Mouse (Mus musculus) thymus, adult 18-20 months (tissue): ENCODE data around the gene Bin2.
A peak's percentile ranks its signal among the peaks of the same experiment; 100 is the strongest.

Experiments
- DNase-seq, 2 experiments: peaks; one replicate each; pipeline ENCODE4 v3.0.0; 2022; ENCODE audit warnings: mixed read lengths in 2 of 2

Bin2 gene

GRCm38 (mm10) chr15:100669337-100669736, at the start of gene Bin2:
TSS of gene Bin2 (minus strand) at chr15:100669553.
- DNase-seq: peak; percentile 82 to 89

GRCm38 (mm10) chr15:100718572-100718971, 49.2 kb upstream of the Bin2 start:
- DNase-seq: no peak

DNA sequence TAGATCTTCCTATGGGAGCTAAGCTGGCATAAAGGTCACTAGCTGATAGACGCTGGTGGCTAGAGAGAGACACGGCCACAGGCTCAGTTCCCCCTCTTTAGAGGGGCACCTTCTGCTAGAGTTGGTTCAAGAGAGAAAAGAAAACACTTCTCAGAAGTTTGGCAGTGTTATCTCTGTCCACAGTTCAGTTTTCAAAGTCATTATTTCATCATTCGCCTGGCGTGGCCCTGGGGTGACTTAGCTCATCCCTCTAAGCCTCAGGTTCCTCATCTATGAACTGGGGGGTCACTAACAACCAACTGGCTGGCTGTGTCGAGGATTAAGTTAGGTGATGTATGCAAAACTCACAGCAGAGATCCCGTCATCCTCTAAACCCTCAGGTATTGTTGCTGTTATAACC, 48.6 kb upstream of the Bin2 start:
- no peak for DNase-seq

DNA sequence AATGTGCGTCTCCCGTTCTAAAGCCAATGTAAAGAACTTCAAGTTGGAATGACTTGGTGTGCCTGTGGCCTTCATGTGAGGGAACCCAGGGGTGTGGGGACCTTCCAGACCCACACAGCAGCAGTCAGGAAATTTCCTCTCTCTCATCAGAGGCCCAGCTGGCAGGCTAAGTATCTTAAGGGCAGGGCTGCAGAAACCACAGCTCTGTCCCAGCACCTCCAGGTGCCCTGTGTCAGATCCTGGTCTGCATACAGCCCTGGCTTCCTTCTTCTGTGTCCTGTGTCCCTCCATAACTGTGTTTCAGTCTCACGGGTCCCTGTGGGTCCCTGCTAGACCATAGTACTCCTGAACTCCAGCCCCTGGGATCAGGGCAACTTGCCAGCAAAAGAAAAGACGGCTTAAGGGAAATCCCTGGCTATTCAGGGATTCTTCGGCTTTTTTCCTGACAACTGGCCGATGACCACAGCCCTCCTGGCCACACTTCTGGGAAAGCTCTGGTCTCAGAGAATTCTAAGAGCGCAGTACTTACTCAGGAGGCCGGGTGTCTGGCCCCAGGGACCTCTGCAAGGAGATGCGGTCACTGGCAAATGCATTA, 46.1 kb upstream of the Bin2 start:
- DNase-seq: no peak

DNA sequence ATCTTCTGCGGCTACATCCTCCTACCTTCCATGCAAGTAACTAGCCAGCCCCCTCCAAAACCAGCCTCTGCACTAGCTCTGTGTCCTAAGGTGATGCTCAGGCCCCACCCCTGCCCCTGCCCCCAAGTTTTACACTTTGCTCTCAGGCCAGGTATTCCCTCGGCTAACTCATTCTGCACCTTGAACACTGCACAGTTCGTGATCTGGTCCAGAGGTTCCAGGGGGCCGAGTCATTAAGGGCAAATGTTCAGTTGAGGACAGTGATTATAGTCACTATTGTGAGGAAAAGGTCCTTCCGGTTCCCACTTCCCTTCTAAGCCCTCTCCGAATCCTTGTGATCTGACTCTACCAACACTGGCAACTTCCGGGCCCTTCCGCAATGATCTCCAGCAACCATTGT, 45.1 kb upstream of the Bin2 start:
- no peak for DNase-seq

GRCm38 (mm10) chr15:100710838-100711237, 41.5 kb upstream of the Bin2 start:
- no peak for DNase-seq

DNA sequence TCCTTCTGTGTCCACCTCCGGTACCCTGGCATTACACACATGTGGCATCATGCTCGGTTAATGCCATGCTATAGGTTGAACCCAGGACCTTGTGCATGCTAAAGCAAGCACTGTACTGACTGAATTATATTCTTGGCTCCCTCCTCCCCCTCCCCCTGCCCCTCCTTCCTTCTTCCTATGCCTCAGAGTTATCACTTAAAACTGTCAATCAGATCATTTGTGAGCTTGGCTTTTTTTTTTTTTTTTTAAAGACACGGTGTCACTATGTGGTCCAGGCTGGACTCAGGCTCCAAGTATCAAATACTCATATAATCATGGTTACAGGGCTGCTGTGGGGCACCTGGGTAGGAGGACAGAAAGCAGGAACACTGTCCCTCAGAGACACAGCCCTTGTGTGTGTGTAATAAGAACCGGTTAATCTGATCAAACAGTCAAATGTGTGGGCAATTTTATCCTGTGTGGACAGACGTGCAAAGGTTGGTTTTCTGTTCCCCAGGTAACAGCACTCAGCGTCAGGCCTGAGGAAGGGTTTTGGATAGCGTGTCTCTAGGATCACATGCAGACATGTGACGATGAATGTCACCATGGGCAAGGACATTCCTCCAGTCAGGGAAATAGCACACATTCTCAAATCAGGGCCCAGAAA, 39.2 kb upstream of the Bin2 start:
- DNase-seq: no peak

- DNase-seq: peak; percentile 76 to 90
These were observed 36.9 kb upstream of the Bin2 start for GRCm38 (mm10) chr15:100706226-100706625.

DNA sequence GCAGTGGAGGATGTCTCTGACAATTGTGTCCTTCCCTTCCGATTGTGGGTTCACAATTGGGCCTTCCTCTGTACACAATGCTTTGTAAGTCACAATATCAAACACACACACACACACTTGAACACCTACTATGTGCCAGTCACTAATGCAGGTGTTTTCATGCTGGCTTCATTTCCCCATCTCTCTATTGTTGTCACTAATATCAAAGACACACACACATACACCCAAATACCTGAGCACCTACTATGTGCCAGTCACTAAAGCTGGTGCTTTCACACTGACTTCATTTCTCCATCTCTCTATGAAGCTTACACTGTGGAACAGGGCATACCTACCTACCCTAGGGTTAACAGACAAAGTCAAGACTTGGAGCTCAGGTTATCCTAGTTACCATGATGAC, 36.0 kb upstream of the Bin2 start:
- no peak for DNase-seq

DNA sequence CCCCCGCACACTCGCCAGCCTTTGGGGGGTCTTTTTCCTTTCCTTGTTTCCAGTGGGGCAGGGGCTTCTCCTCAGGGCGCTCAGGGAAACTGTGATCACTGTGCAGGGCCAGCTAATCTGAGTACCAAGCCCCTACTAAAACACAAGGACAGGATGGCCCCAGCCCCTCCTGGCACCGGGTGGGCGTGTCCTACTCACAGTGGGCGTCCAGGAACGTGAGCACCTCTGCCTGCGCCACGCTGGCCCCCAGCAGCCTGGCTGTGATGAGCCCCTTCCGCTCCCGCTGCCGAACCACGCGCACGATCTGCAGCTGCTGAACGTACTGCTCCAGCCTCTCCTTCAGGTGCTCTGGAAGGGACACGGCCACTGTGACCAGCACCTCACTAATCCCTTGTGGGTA, 34.6 kb upstream of the Bin2 start:
- DNase-seq: peak in 1 of 2 experiments; percentile 11

GRCm38 (mm10) chr15:100701856-100702255, 32.5 kb upstream of the Bin2 start:
- DNase-seq: no peak

- no peak for DNase-seq
These were observed 31.8 kb upstream of the Bin2 start for GRCm38 (mm10) chr15:100701108-100701507.

- DNase-seq: no peak
These were observed 31.1 kb upstream of the Bin2 start for GRCm38 (mm10) chr15:100700424-100700823.

GRCm38 (mm10) chr15:100699386-100699785, 30.0 kb upstream of the Bin2 start:
- no peak for DNase-seq

GRCm38 (mm10) chr15:100698078-100698477, 28.7 kb upstream of the Bin2 start:
- DNase-seq: no peak

GRCm38 (mm10) chr15:100694406-100694805, 25.1 kb upstream of the Bin2 start:
- DNase-seq: no peak

GRCm38 (mm10) chr15:100691990-100692389, 22.6 kb upstream of the Bin2 start:
- DNase-seq: no peak

DNA sequence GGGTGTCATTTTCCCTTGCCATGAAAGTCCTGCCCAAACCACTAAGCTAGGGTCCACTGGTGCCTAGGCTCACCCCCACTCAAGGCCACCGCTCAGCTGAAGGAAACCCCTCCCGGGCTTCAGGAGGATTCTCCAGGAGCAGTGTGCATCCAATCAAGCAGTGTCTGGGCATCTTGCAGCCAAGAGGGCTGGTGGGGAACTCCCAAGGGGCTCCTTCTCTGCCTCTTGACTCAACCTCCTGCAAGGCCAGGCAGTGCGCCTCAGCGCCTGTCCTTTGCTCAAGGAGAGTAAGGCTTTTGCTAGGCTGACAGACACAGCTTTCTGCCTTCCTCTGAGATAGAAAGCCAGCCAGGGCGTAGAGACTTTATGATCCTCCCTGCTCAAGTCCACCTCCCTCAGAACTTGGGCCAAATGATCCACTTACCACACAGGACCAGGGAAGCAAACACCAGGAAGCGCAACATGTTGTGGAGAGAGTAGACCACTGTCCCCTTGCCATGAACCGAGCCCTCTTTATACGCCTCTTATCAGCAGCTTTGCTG, 18.1 kb upstream of the Bin2 start, which contains the start of gene Cela1:
Gene Cela1 (minus strand): TSS at position 492 of the 542 bp plus-strand sequence.
- DNase-seq: no peak

DNA sequence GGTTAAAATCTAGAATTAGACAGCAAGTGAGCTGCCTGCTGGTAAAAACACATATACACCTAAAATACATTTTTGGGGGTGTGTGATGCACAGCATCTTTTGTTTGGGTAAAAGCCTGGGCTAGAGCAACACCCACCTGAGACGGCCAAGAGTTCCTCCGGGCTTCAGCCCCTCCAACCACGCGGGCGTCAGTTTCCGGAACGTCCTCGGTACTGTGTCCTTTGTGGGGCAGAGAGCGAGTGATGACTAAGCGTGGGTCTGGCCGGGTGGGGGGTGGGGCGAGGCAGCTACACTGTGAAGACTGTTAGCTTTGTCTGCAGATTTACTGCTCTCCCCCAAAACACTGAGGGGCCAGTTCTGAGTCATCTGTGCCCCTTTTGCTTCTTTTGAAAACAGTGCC, 17.6 kb upstream of the Bin2 start:
- DNase-seq: peak in 1 of 2 experiments; percentile 39

DNA sequence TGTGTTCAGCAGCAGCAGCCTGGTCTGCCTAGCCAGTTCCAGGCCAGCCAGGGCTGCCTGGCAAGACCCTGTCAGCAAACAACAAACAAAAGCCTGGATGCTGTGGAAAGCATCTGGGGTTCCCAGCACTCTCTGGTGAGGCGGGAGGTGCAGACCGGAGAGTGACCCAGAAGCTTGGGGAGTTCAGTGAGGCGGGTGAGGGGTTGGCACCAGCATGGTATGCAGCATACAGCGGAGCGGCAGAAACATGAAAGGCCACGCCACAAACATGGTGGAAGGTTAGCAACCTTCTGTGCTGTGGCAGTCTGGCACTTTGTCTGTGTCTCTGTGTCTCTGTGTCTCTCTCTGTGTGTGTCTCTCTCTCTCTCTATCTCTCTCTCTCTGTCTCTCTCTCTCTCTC, 17.1 kb upstream of the Bin2 start:
- no peak for DNase-seq

GRCm38 (mm10) chr15:100685849-100686248, 16.5 kb upstream of the Bin2 start:
- no peak for DNase-seq

GRCm38 (mm10) chr15:100685255-100685654, 15.9 kb upstream of the Bin2 start:
- no peak for DNase-seq

DNA sequence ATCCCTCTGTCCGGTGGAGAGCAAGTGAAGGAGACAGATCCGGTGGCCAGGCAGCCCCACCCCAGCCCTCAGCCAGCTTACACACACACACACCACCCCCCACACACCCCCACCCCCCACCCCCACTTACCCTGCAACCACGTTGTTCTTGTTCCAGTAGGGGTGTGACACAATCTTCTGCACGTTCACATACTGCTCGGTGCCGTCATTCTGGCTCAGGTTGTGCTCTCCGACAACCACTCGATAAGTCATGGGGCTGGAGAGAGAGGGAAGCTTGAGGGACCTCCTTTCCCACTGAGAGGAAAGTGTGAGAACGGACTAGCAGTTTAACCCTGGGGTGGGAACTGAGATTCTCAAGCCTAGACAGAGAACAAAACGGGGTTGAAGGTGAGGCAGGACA, 15.1 kb upstream of the Bin2 start:
- DNase-seq: no peak

- DNase-seq: peak; percentile 46 to 66
These were observed 13.7 kb upstream of the Bin2 start for GRCm38 (mm10) chr15:100683041-100683440.

GRCm38 (mm10) chr15:100681770-100682169, 12.4 kb upstream of the Bin2 start:
- no peak for DNase-seq
